Mouse (Mus musculus) yolk sac, embryonic 10.5 days (tissue): ENCODE measurements around the gene Thy1.

Experiments used
- DNase-seq: peaks from one replicate; pipeline ENCODE4 v3.0.0-alpha.2; 2017; ENCODE audit warnings: low spot score

Gene Thy1

GRCm38 (mm10) chr9:44067241-44067959 is 24.2 kb downstream of the Thy1 start:
- DNase-seq = no peak

- DNase-seq = no peak
These were observed 24.8 kb downstream of the Thy1 start for GRCm38 (mm10) chr9:44067960-44068330.

DNA sequence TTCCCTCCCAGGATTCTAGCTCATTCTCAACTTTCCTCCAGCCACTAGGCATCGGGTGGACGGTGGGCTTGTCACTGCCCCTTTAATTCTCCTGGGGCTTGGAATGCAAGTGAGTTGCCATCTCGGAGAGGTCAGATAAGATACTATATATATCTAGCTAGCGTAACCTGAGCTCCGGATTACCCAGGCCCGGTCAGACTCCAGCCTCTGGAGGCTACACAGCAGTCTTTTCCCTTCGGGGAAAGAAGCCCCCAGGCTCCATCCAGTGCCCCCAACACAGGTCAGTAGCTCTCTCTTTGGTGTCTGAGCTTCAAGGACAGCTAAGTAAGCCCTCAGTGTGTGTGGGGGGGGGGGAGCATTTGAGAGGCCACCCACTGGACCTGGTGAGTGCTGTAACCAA is 26.1 kb downstream of the Thy1 start:
- no peak for DNase-seq

- no peak for DNase-seq
These were observed 27.1 kb downstream of the Thy1 start for GRCm38 (mm10) chr9:44070113-44070843.

DNA sequence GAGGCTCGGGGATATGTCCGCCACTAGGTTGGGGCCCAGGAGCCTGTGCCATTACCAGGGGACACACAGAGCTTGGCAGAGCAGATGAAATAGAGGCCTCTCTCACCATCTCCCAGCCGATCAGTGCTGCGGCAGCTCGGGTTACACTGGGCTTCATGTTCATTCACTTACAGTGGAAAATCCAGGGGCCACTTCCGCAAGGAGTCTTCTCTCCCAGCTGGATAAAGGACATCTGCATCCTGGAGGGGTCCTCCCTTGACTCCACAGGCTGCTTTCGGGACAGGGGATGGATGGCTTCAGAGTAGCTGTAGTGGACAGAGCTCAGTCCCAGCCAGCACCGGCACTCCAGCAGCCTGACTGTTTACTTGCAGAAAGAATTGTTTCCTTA is 27.7 kb downstream of the Thy1 start:
- DNase-seq = no peak

GRCm38 (mm10) chr9:44071914-44072598 is 28.9 kb downstream of the Thy1 start:
- DNase-seq = no peak

GRCm38 (mm10) chr9:44072599-44072915 is 29.4 kb downstream of the Thy1 start:
- no peak for DNase-seq

DNA sequence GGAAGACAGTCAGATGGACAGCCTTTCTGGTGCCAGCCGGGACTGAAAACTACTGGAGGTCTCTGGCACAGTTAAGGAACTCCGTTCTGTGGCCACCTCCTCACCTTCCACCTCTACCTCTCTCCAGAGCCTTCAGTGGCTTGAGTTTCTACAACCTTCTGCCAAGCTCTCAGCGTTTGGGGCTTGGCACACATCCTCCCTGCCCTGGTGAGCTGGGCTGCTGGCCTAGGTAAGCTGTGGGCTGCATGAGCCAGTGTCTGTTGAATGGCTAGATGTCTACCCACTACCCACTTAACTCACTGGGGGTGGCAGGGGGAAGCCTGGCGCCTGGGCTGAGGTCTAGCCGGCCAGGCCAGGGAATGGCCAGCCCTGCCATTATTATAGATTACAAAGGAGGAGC is 29.9 kb downstream of the Thy1 start:
- DNase-seq = no peak

DNA sequence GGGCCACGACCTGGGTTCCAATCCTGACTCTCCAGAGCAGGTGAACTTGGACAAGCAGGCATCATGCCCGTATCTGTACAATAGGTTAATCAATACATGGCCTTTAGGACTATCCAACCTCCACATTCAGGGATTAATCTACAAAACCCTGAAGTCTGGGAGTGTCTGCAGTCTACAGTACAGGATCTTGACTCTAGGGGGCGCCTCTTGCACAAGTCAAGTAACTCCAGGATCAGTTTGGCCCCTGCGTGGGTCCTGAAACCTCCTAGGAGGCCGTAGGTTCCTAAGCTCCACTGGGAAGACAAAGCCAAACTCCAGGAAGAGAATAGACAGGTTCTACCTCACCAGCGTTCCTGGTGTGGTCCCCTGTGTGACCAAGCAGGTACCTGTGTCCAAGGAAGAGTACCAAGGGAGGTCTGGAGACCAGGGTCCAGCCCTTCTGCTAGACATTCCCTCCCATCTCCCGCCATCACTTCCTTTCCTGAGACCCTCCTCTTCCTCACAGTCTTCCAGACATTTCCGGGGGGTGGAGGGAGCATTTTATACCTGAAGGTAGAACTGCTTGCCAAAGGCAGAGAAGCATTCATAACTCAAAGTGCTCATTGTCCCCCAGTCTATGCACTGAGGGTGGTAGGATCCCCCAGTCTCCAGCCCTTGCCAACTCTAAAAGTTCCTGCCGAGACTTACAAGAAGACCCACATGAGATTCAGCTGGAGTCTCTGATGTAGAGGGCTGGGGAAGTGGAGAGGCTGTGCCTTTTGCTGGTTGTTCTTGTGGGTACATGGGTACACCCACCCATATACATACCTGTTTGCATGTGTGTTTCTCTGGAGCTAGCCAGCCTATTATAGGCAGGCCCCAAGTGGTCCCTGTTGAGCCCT is 31.5 kb downstream of the Thy1 start:
- DNase-seq = no peak

DNA sequence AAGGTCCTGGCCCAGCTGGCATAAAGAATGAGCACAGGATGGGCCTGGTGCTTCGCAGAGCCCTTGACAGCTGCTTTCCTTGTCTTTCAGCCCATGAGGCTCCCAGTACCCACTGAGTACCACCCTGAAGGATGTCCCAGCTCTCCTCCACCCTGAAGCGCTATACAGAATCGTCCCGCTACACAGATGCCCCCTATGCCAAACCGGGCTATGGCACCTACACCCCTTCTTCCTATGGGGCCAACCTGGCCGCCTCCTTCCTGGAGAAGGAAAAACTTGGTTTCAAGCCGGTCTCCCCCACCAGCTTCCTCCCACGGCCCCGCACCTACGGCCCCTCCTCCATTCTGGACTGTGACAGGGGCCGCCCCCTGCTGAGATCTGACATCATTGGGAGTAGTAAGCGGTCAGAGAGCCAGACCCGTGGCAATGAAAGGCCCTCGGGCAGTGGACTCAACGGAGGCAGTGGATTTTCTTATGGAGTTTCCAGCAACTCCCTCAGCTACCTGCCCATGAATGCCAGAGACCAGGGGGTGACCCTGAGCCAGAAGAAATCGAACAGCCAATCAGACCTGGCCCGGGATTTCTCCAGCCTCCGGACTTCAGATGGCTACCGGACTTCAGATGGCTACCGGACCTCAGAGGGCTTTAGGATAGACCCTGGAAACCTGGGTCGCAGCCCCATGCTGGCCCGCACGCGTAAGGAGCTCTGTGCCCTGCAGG is 32.3 kb downstream of the Thy1 start:
- DNase-seq = no peak

DNA sequence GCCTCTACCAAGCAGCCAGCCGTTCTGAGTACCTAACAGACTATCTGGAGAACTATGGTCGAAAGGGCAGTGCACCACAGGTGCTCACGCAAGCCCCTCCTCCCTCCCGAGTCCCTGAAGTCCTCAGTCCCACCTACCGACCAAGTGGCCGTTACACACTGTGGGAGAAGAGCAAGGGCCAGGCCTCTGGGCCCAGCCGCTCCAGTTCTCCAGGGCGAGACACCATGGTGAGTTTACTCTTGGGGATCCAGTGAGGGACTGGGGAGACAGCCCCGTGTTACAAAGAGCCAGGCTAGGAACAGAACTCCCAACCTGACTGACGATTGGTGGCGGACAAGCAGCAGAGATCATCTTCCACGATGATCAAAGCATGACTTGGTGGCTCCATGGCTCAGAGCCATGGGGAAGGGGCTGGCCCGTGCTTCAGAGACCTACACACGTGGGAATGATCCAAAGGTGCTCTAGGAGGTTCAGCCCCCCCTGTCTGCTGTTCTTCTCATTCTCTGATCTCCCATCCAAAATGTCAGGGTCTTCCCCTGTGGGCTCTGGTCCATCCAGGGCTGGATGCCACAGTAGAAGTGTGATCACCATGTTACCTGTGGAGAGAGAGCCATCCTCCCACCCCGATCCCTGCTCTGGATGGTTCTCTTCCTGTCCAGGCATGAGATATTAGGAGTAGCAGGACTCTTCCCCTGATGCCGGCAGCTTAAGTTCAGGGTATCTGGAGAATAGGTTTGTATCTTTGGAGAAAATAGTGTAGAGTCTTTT is 33.0 kb downstream of the Thy1 start:
- no peak for DNase-seq

GRCm38 (mm10) chr9:44076764-44077120 is 33.6 kb downstream of the Thy1 start:
- DNase-seq = peak; percentile 75

GRCm38 (mm10) chr9:44077266-44077910 is 34.2 kb downstream of the Thy1 start:
- no peak for DNase-seq

GRCm38 (mm10) chr9:44078136-44078797 is 35.1 kb downstream of the Thy1 start:
- no peak for DNase-seq

- DNase-seq = peak; percentile 29
These were observed 36.0 kb downstream of the Thy1 start for GRCm38 (mm10) chr9:44078955-44079756.

DNA sequence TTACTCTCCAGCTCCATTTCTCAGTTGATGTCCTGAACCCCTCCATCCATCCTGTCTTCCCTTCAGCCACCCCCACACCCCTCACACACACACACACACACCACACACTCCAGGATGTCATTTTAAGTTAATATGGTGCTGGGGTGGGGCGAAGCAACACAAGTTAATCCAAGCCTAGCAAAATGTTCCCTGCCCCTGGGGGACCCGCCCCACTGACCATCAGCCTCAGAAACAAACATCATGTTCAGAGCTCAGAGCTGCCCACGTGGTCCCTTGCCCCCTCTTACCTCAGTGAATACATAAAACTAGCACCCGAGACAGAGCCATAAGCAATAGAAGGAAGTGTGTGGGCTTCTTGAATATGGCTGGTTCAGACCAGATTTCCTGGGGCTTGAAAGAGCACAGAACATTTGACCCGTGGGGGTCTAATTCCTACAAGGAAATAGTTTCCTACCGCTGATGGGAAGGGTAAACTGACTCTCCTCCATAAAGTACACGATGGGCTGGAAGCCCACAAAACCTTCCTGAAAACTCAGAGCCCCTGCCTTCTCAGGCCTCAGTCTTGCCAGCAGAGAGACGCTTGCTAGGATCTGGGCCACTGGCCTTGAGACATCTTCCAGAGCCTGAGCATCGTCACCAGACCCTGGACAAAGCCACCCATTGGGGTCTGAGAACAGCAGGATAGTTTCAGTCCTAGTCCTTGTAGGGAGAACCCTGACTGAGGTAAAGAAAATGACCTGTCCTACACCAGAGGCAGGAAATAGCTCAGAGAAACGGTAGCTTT is 37.0 kb downstream of the Thy1 start:
- DNase-seq = no peak

DNA sequence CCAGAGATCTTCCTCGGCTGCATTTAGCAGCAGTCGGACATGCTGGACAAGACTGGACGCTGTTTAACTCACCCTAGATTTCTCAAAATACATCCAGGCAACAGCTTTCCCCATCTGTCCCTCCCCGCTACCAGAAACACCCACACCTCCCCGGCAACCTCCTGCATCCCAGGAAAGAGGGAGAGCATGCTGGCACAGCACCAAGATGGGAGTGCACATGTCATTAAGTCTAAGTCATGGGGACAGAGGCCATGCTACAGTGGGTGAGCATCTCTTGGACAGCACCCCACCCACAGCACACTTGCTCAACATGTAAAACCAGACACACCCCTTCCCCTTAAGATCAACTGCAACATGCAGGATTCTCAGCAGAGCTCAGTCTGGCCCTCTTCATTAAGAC is 37.8 kb downstream of the Thy1 start:
- DNase-seq = no peak

DNA sequence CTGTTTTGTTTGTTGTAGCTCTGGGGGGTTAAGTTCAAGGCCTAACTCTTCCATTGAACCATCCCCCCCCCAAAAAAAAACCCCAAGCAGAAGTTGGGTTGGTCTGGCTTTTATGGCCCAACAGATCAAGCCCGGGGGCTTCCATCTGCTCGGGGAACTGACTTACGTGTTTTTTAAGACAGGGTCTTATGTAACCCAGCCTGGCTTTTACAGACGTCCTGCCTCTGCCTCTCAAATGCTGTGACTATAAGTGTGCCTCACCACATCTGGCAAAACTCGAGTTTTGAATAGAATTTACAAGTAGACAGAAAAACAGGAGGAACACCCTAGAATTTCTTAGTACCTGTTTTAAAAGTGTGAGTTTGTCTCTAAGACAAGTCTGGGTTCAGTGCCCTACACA is 38.4 kb downstream of the Thy1 start:
- DNase-seq = no peak
